Mouse (Mus musculus) liver, adult 2 months (tissue): ENCODE data around the gene Ager. TPM values are rescaled to one million over a fixed set of nuclear protein-coding genes. Genes with fewer than 3 reads are reported as not detected.

Experiments
- DNase-seq: peaks from one replicate; pipeline ENCODE4 v3.0.0-alpha.2; 2011; ENCODE audit warnings: low read depth, low spot score; ENCODE audit errors: extremely low read depth
- H3K27ac ChIP-seq: fragments of 200-500 bp; replicated peaks from 2 replicates; pipeline ENCODE4 v1.5.1; 2012; ENCODE audit warnings: low read depth, mild to moderate bottlenecking, control low read depth, inconsistent platforms, low read length; ENCODE audit not compliant: insufficient read depth
- H3K27me3 ChIP-seq: fragments of 200-500 bp; 2 replicates; pipeline ENCODE4 v1.6.1; 2012; ENCODE audit warnings: mild to moderate bottlenecking, moderate library complexity, low read length, inconsistent platforms; ENCODE audit not compliant: control insufficient read depth, insufficient read depth
- H3K36me3 ChIP-seq: fragments of 200-500 bp; 2 replicates; pipeline ENCODE4 v1.6.1; 2012; ENCODE audit warnings: low read length, inconsistent platforms; ENCODE audit not compliant: control insufficient read depth, insufficient read depth
- H3K4me1 ChIP-seq: fragments of 200-500 bp; 2 replicates; pipeline ENCODE4 v1.6.1; 2011; ENCODE audit warnings: low read length; ENCODE audit not compliant: control insufficient read depth, insufficient read depth
- H3K4me3 ChIP-seq: fragments of 200-500 bp; 2 replicates; pipeline ENCODE4 v1.5.1; 2011; ENCODE audit warnings: low read depth, mild to moderate bottlenecking, control low read depth, low read length, moderate library complexity; ENCODE audit not compliant: insufficient read depth
- H3K79me2 ChIP-seq: fragments of 200-500 bp; 2 replicates; pipeline ENCODE4 v1.6.1; 2012; ENCODE audit warnings: inconsistent platforms, mild to moderate bottlenecking, low read length, moderate library complexity; ENCODE audit not compliant: control insufficient read depth, insufficient read depth
- H3K9ac ChIP-seq: fragments of 200-500 bp; 2 replicates; pipeline ENCODE4 v1.6.1; 2012; ENCODE audit warnings: low read depth, mild to moderate bottlenecking, control low read depth, inconsistent platforms, low read length
- CTCF ChIP-seq: fragments of 200-500 bp; IDR thresholded peaks from 2 replicates; pipeline ENCODE4 v1.5.1; 2011; ENCODE audit warnings: low read depth, low read length, control low read depth
- POLR2A ChIP-seq: fragments of 200-500 bp; IDR thresholded peaks from 2 replicates; pipeline ENCODE4 v1.6.1; 2011; ENCODE audit warnings: low read length, control low read depth; ENCODE audit not compliant: insufficient read depth; ENCODE audit errors: extremely low read depth
- WGBS: fragments of 180-500 bp; shearing (Covaris S2); methylation state at CpG from one replicate; pipeline ENCODE4 v1.1.7; 2018; 5-methylcytosine and 5-hydroxymethylcytosine counted together
- polyA plus RNA-seq: library from polyadenylated mRNA; depleted of rRNA; stranded (reverse); fragments of >200 nt; gene quantifications from 2 replicates; pipeline ENCODE4 v1.2.3, GENCODE M21; 2012
- total RNA-seq: library from RNA; depleted of rRNA; stranded (reverse); fragments of >200 nt; gene quantifications from 2 replicates; pipeline ENCODE4 v1.2.3, GENCODE M21; 2014

Ager gene
- total and polyA plus RNA-seq, 2 experiments: 0.09 to 0.29 TPM

DNA sequence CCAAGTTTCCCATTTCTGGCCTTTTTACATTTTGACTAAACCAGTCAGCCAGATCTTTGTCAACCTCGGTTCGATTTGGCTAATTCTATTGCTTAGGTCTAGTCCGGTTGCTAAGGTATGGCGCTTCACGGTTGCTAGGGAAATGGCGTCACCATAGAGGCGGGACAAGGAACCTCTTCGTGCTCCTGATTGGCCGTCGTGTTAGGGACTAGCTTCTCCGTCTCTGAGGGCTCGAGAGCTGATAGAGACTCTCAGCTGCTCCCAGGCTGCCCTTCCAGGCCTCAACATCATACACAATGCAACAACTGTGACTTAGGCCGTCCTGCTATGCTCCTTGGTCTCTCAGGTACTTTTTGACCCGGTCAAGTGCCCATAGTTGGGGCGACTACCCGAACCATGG is 46.9 kb downstream of the Ager start, which contains the start of gene Fkbpl:
Fkbpl (plus strand) TSS at position 157 of the 400 bp plus-strand sequence.
- H3K9ac ChIP-seq: peak within 1 kb of the TSS; percentile 77
- TF ChIP-seq CTCF (no peak), POLR2A (peak; percentile 47; the same call in 1 of the 2 replicates)
- peak within 1 kb of the TSS; percentile 58 for H3K4me3 ChIP-seq
- peak; percentile 92 for DNase-seq
- H3K27me3 ChIP-seq: no peaks in the 10 kb centered on the region
- no peaks in the 10 kb centered on the region; the same call in 1 of the 2 replicates for H3K79me2 ChIP-seq
- WGBS: under 1% methylated on average over 16 of the region's 16 CpGs
- peak within 1 kb of the TSS; percentile 57 for H3K27ac ChIP-seq
- H3K4me1 ChIP-seq: peaks cover 12% of the 10 kb centered on the region
- no peaks in the 10 kb centered on the region for H3K36me3 ChIP-seq

DNA sequence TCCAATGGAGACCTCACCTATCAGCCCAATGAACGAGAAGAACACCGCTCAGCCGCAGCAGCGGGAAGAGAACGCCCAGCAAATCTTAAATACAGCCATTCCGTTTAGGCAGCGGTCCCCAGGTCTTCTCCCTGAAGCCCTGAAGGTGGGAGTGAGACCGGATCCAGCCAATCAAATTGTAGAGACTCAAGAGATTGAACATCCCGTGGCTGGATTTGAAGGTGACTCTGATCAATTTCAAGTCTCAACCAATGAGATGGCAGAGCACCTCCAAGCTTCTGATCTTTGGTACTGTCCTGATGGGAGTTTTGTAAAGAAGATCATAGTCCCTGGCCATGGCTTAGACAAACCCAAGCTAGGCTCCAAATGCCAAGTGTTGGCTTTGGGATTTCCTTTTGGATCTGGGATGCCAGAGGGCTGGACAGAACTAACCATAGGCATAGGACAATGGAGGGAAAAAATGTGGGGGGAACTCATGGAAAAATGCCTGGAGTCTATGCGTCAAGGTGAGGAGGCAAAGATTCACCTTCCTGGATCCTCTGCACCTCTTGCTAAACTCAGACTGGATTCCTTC is 47.7 kb downstream of the Ager start:
- no peak for DNase-seq
- 0 out of 2 replicates have a peak overlapping the region, but pooled peaks have one; percentile 18 for H3K27ac ChIP-seq
- H3K27me3 ChIP-seq: no peaks in the 10 kb centered on the region
- H3K4me3 ChIP-seq: peak overlapping the region; percentile 58
- 45% methylated on average over 10 of the region's 10 CpGs for WGBS
- TF ChIP-seq CTCF: no peak
- TF ChIP-seq POLR2A: no peak
- peak overlapping the region; percentile 35; the same call in 1 of the 2 replicates for H3K9ac ChIP-seq
- peaks cover 12% of the 10 kb centered on the region for H3K4me1 ChIP-seq
- H3K79me2 ChIP-seq: no peaks in the 10 kb centered on the region; the same call in 1 of the 2 replicates
- H3K36me3 ChIP-seq: no peaks in the 10 kb centered on the region

DNA sequence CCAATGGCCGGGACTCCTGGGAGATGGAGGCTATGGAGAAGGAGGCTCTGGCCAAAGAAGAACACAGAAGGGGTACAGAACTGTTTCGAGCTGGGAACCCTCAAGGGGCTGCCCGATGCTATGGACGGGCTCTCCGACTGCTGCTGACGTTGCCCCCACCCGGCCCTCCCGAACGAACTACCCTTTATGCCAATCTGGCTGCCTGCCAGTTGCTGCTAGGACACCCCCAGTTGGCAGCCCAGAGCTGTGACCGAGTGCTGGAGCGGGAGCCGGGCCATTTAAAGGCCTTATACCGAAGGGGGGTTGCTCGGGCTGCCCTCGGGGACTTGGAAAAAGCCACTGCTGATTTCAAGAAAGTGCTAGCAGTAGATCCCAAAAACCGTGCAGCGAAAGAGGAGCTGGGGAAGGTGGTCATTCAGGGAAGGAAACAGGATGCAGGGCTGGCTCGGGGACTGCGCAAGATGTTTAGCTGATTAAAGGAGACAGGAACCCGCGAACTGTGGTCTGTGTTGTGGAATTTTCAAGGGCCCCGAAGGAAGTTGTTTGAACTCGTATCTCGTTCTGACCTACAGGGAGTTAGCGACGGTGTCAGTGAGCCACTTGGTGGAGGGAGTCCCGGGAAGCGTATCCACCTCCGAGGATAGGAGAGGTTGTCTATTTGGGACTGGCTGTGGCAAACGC is 48.3 kb downstream of the Ager start:
- 80% methylated on average over 30 of the region's 30 CpGs for WGBS
- peaks cover 12% of the 10 kb centered on the region for H3K4me1 ChIP-seq
- H3K27ac ChIP-seq: no peak overlapping the region
- no peak overlapping the region for H3K4me3 ChIP-seq
- no peaks in the 10 kb centered on the region for H3K27me3 ChIP-seq
- no peak for TF ChIP-seq POLR2A
- no peak for TF ChIP-seq CTCF
- no peaks in the 10 kb centered on the region; the same call in 1 of the 2 replicates for H3K79me2 ChIP-seq
- DNase-seq: no peak
- no peak overlapping the region for H3K9ac ChIP-seq
- H3K36me3 ChIP-seq: no peaks in the 10 kb centered on the region

DNA sequence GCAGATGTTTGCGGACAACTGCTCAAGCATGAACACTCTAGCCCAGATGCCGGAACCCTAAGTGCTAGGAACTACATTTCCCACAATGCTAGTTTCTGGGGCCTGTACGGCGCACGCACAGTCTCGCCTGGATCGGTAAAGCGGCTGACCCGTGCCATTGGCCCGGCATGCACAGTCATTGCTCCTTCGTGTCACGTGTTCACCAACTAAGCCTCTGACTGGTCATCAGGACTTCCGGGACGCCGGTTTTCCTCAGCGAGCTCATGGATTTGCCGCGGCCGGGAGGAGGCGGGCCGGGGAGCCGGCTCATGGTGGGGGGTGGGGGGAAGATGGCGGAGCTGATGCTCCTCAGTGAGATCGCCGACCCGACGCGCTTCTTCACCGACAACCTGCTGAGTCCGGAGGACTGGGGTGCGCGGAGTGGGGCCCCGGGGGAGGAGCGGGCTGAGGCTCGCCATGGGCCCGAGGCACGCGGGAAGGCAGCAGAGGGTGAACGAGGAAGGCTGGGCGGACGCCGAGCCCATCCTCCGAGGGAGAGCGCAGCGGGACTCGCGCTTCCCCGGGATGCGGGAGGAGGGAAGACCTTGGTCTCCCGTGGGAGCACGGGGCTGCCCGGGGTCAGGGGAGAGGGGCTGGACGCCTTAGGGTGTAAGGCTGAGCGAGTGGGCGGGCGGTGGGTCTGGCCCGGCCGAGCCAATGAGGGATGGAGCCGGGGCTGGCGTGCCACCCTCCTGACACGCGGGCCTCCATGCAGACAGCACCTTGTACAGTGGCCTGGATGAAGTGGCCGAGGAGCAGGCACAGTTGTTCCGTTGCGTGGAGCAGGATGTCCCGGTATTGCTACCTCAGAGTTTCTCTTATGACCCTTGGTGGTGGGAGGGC is 49.5 kb downstream of the Ager start, which contains the start of gene Atf6b:
Atf6b (plus strand) TSS at position 241 of the 882 bp plus-strand sequence.
- TF ChIP-seq CTCF (no peak), POLR2A (0 out of 2 replicates have a peak, but pooled peaks have one; percentile 46)
- peak within 1 kb of the TSS; percentile 61 for H3K27ac ChIP-seq
- H3K79me2 ChIP-seq: no peaks in the 10 kb centered on the region; the same call in 1 of the 2 replicates
- H3K4me3 ChIP-seq: peak within 1 kb of the TSS; percentile 79
- peak within 1 kb of the TSS; percentile 72 for H3K9ac ChIP-seq
- no peaks in the 10 kb centered on the region for H3K27me3 ChIP-seq
- peaks cover 12% of the 10 kb centered on the region for H3K4me1 ChIP-seq
- under 1% methylated on average over 65 of the region's 66 CpGs for WGBS
- H3K36me3 ChIP-seq: no peaks in the 10 kb centered on the region
- DNase-seq: peak; percentile 97

DNA sequence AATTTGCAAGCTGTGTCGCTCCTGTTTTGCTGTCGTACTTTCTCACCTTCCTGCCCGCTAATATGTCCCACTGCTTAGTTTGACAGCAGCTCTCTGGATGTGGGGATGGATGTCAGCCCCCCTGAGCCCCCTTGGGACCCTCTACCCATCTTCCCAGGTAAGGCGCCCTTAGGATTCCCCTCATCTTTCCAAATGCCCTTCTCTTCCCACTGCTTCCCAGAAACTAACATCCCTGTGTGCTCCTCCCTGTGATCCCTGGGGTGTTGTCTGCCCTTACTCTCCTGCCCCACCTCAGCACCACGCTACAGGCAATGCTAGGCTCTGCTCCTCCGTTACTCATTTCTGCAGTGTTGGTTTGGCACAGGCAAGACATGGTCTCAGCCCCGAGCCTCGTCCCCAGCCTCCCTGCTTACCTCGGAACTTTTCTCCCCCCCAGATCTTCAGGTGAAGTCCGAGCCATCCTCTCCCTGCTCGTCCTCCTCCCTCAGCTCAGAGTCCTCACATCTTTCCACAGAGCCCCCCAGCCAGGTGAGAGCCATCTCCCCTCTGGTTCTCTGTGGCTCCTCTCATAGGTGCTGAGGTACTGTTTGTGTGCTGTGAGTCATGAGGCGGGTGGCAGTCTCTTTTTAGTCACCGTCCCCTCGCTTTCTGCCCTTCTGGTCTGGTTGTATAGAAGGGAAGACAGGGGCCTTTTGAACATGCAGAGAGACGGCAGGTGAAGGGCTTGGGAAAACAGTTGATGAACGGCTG is 50.7 kb downstream of the Ager start:
- TF ChIP-seq POLR2A (no peak), CTCF (no peak)
- Histone ChIP-seq H3K79me2 (no peaks in the 10 kb centered on the region; the same call in 1 of the 2 replicates), H3K27me3 (no peaks in the 10 kb centered on the region), H3K27ac (no peak overlapping the region), H3K4me3 (no peak overlapping the region), H3K36me3 (peaks cover 1% of the 10 kb centered on the region; the same call in 1 of the 2 replicates), H3K4me1 (peaks cover 12% of the 10 kb centered on the region), H3K9ac (no peak overlapping the region)
- no peak for DNase-seq
- 91% methylated on average over 16 of the region's 16 CpGs for WGBS
